Mouse (Mus musculus) NIH3T3 (cell line): ENCODE measurements around the gene Inka2.

ENCODE experiments used
- DNase-seq: peaks from one replicate; pipeline ENCODE4 v3.0.0-alpha.2; 2012; ENCODE audit warnings: low read depth

Inka2 gene

GRCm38 (mm10) chr3:105721681-105722201 lies 17.3 kb downstream of the Inka2 start:
- no peak for DNase-seq

- no peak for DNase-seq
Measured at GRCm38 (mm10) chr3:105722510-105722909, 18.1 kb downstream of the Inka2 start.

- peak; percentile 84 for DNase-seq
Measured at GRCm38 (mm10) chr3:105726037-105726436, 21.6 kb downstream of the Inka2 start.

- no peak for DNase-seq
Measured at GRCm38 (mm10) chr3:105732360-105732759, 28.0 kb downstream of the Inka2 start.

- no peak for DNase-seq
Measured at GRCm38 (mm10) chr3:105733538-105733937, 29.1 kb downstream of the Inka2 start.

GRCm38 (mm10) chr3:105735285-105735684 lies 30.9 kb downstream of the Inka2 start:
- no peak for DNase-seq

- DNase-seq = no peak
Measured at GRCm38 (mm10) chr3:105736148-105736547, 31.7 kb downstream of the Inka2 start.

GRCm38 (mm10) chr3:105737070-105737469 lies 32.7 kb downstream of the Inka2 start:
- DNase-seq = no peak

- no peak for DNase-seq
Measured at GRCm38 (mm10) chr3:105737666-105738065, 33.3 kb downstream of the Inka2 start.

GRCm38 (mm10) chr3:105746542-105746941 lies 42.1 kb downstream of the Inka2 start:
- DNase-seq = no peak

GRCm38 (mm10) chr3:105750810-105751209 lies 46.4 kb downstream of the Inka2 start:
- no peak for DNase-seq

GRCm38 (mm10) chr3:105754184-105754583 lies 49.8 kb downstream of the Inka2 start:
- no peak for DNase-seq

GRCm38 (mm10) chr3:105755123-105755522 lies 50.7 kb downstream of the Inka2 start:
- no peak for DNase-seq

GRCm38 (mm10) chr3:105756505-105756904 lies 52.1 kb downstream of the Inka2 start:
- no peak for DNase-seq

GRCm38 (mm10) chr3:105757323-105758083 lies 53.1 kb downstream of the Inka2 start:
- DNase-seq = no peak

- no peak for DNase-seq
Measured at GRCm38 (mm10) chr3:105758098-105758497, 53.7 kb downstream of the Inka2 start.

- DNase-seq = no peak
Measured at GRCm38 (mm10) chr3:105758658-105759057, 54.3 kb downstream of the Inka2 start.

GRCm38 (mm10) chr3:105760063-105760462 lies 55.7 kb downstream of the Inka2 start:
- DNase-seq = no peak

GRCm38 (mm10) chr3:105763132-105763851 lies 58.9 kb downstream of the Inka2 start:
- DNase-seq = no peak

- DNase-seq = no peak
Measured at GRCm38 (mm10) chr3:105768529-105768928, 64.1 kb downstream of the Inka2 start.

- no peak for DNase-seq
Measured at GRCm38 (mm10) chr3:105769380-105769779, 65.0 kb downstream of the Inka2 start.
